ENCODE assay signal across 21 mouse cellular contexts in genomic region chr11:70474872-70475534, GRCm38 (mm10). TPM values are rescaled to one million over a fixed set of nuclear protein-coding genes. Genes with fewer than 3 reads are reported as not detected.
A peak's percentile ranks its signal among the peaks of the same experiment; 100 is the strongest.
DNase-seq lines count a peak whose midpoint lies in the region; ATAC-seq and TF ChIP-seq lines count a peak whose summit lies in the region.
"Had no signal": no experiment of that assay in that cellular context is flagged by ENCODE, and none has a peak within 500 bp of the region (broad histone marks: within the 10 kb centered on the region; RNA-seq: fewer than 3 reads in every experiment).

No protein-coding gene starts in this region.

- peak; percentile 71 for DNase-seq in kidney, adult 11 months
- DNase-seq in kidney, postnatal 10 days: no peak
- peak; percentile 89 for DNase-seq in kidney, adult 2 months
- DNase-seq in kidney, postnatal 0 days (ENCODE audit: low spot score): peak; percentile 50
- no peak for DNase-seq in B cell, adult 2 months
- no peak for DNase-seq in urinary bladder, postnatal 10 days (ENCODE audit: low spot score)
- DNase-seq: adrenal gland, postnatal 10 days; cerebellum, adult 9-10 months; gastrocnemius, adult 2 months; left cerebral cortex, postnatal 4 days; retina, postnatal 1 day had no signal

- no peak overlapping the region for H3K4me3 ChIP-seq in kidney, adult 2 months (ENCODE audit: insufficient read depth, low read depth, low read length)
- no peak overlapping the region for H3K4me3 ChIP-seq in kidney, postnatal 0 days (replicated peaks; ENCODE audit: low read depth, low read length)
- no peak overlapping the region for H3K4me3 ChIP-seq in small intestine, adult 2 months (ENCODE audit: low read depth, low read length)
- H3K4me3 ChIP-seq in heart, embryonic 11.5 days (ENCODE audit: low read depth, low read length): no peak overlapping the region
- H3K4me3 ChIP-seq: gastrocnemius, adult 2 months; left cerebral cortex, adult 2 months; limb, embryonic 15.5 days; megakaryocyte, embryonic 14.5 days; midbrain, embryonic 13.5 days; neural tube, embryonic 12.5 days had no signal

- H3K27ac ChIP-seq in kidney, adult 2 months (ENCODE audit: insufficient read depth, low read depth, low read length): peak overlapping the region; percentile 100
- H3K27ac ChIP-seq in kidney, postnatal 0 days: peak overlapping the region; percentile 60
- peak overlapping the region; percentile 93 for H3K27ac ChIP-seq in small intestine, adult 2 months (ENCODE audit: insufficient read depth, low read depth, low read length)
- H3K27ac ChIP-seq in heart, embryonic 11.5 days (ENCODE audit: low read depth, low read length): no peak overlapping the region
- H3K27ac ChIP-seq: gastrocnemius, adult 2 months; left cerebral cortex, adult 2 months; limb, embryonic 15.5 days; midbrain, embryonic 13.5 days; neural tube, embryonic 12.5 days had no signal

- ATAC-seq in kidney, postnatal 0 days (replicated peaks; ENCODE audit: low FRiP score, low read depth): peak; percentile 85
- ATAC-seq in heart, embryonic 11.5 days (replicated peaks; ENCODE audit: insufficient number of reproducible peaks, low FRiP score, low TSS enrichment): no peak
- ATAC-seq: forebrain, embryonic 14.5 days; hindbrain, embryonic 16.5 days; midbrain, embryonic 13.5 days had no signal

- TF ChIP-seq POLR2A in kidney, adult 2 months (IDR thresholded peaks at IDR 0.05; ENCODE audit: low read depth, low read length): no peak
- no peak for TF ChIP-seq POLR2A in small intestine, adult 2 months (IDR thresholded peaks at IDR 0.05; ENCODE audit: low read depth, low read length)

- H3K36me3 ChIP-seq in kidney, adult 2 months (ENCODE audit: control insufficient read depth, insufficient read depth, low read length): no peaks in the 10 kb centered on the region
- no peaks in the 10 kb centered on the region for H3K36me3 ChIP-seq in kidney, postnatal 0 days (ENCODE audit: insufficient read depth, low read length)
- H3K36me3 ChIP-seq in small intestine, adult 2 months (ENCODE audit: control insufficient read depth, insufficient read depth, low read length): no peaks in the 10 kb centered on the region
- H3K36me3 ChIP-seq in heart, embryonic 11.5 days (ENCODE audit: control insufficient read depth, insufficient read depth, low read length): no peaks in the 10 kb centered on the region
- H3K36me3 ChIP-seq: limb, embryonic 15.5 days; midbrain, embryonic 13.5 days; neural tube, embryonic 12.5 days had no signal

- no peaks in the 10 kb centered on the region for H3K9me3 ChIP-seq in kidney, postnatal 0 days (replicated peaks; ENCODE audit: low read length)
- no peaks in the 10 kb centered on the region for H3K9me3 ChIP-seq in heart, embryonic 11.5 days (replicated peaks; ENCODE audit: control insufficient read depth, low read length)
- H3K9me3 ChIP-seq: limb, embryonic 15.5 days; megakaryocyte, embryonic 14.5 days; midbrain, embryonic 13.5 days; neural tube, embryonic 12.5 days had no signal

- H3K4me1 ChIP-seq in kidney, adult 2 months (ENCODE audit: control insufficient read depth, insufficient read depth, low read length): peaks cover 18% of the 10 kb centered on the region
- no peaks in the 10 kb centered on the region for H3K4me1 ChIP-seq in kidney, postnatal 0 days (replicated peaks; ENCODE audit: insufficient read depth, low read length)
- H3K4me1 ChIP-seq in small intestine, adult 2 months (ENCODE audit: control insufficient read depth, insufficient read depth, insufficient read length, low read length): peaks cover 9% of the 10 kb centered on the region
- H3K4me1 ChIP-seq in heart, embryonic 11.5 days (ENCODE audit: control insufficient read depth, insufficient read depth, low read length): no peaks in the 10 kb centered on the region
- H3K4me1 ChIP-seq: limb, embryonic 15.5 days; midbrain, embryonic 13.5 days; neural tube, embryonic 12.5 days had no signal

- WGBS in kidney, adult 2 months: 34% methylated on average over 12 of the region's 12 CpGs
- WGBS in kidney, postnatal 0 days: 43% methylated on average over 12 of the region's 12 CpGs
- WGBS in small intestine, adult 2 months: 25% methylated on average over 12 of the region's 12 CpGs
- 64% methylated on average over 12 of the region's 12 CpGs for WGBS in heart, embryonic 11.5 days (ENCODE audit: insufficient replicate concordance)

- no peak overlapping the region; the same call in 1 of the 2 replicates for H3K4me2 ChIP-seq in kidney, postnatal 0 days (ENCODE audit: low read length)
- H3K4me2 ChIP-seq in heart, embryonic 11.5 days: no peak overlapping the region
- H3K4me2 ChIP-seq: limb, embryonic 15.5 days; midbrain, embryonic 13.5 days; neural tube, embryonic 12.5 days had no signal

- TF ChIP-seq CTCF in kidney, adult 2 months (conservative IDR thresholded peaks at IDR 0.05; ENCODE audit: insufficient read depth, insufficient read length, low read depth, low read length): no peak
- no peak for TF ChIP-seq CTCF in kidney, postnatal 0 days (IDR thresholded peaks at IDR 0.05; ENCODE audit: low read depth)
- no peak for TF ChIP-seq CTCF in small intestine, adult 2 months (IDR thresholded peaks at IDR 0.05; ENCODE audit: extremely low read depth, insufficient read length, insufficient replicate concordance, low read depth, low read length)

- H3K27me3 ChIP-seq in kidney, adult 2 months (replicated peaks; ENCODE audit: control insufficient read depth, insufficient read depth, low read length): no peaks in the 10 kb centered on the region
- H3K27me3 ChIP-seq in kidney, postnatal 0 days (ENCODE audit: insufficient read depth, low read length): no peaks in the 10 kb centered on the region
- H3K27me3 ChIP-seq in small intestine, adult 2 months (ENCODE audit: control insufficient read depth, insufficient read depth, low read length): no peaks in the 10 kb centered on the region
- H3K27me3 ChIP-seq in heart, embryonic 11.5 days (ENCODE audit: control insufficient read depth, insufficient read depth, low read length): no peaks in the 10 kb centered on the region
- H3K27me3 ChIP-seq: limb, embryonic 15.5 days; midbrain, embryonic 13.5 days; neural tube, embryonic 12.5 days had no signal

- H3K9ac ChIP-seq in kidney, postnatal 0 days (ENCODE audit: low read depth, low read length): no peak overlapping the region
- no peak overlapping the region for H3K9ac ChIP-seq in heart, embryonic 11.5 days (ENCODE audit: low read depth, low read length)
- H3K9ac ChIP-seq: limb, embryonic 15.5 days; midbrain, embryonic 13.5 days; neural tube, embryonic 12.5 days had no signal

RNA-seq across cellular contexts. Expression of gene Cxcl16, which starts 15.2 kb away (rescaled TPM):
- 99.3 and 103 TPM in 2 replicates for polyA plus RNA-seq in kidney, adult 2 months (2012; rRNA removed)
- 16.7 and 17.6 TPM in 2 replicates for polyA plus RNA-seq in kidney, postnatal 0 days (2015; fragmentation: Nextera tagmentation; extraction: Ambion mirVana)
- polyA plus RNA-seq in small intestine, adult 2 months (2012; rRNA removed): 28.1 and 48.0 TPM in 2 replicates
- polyA plus RNA-seq in heart, embryonic 11.5 days (2014; fragmentation: Nextera tagmentation; extraction: Ambion mirVana): 6.2 and 7.3 TPM in 2 replicates

RNA-seq across cellular contexts. Expression of gene Zmynd15, which starts 15.8 kb away (rescaled TPM):
- 11.6 and 12.4 TPM in 2 replicates for polyA plus RNA-seq in kidney, adult 2 months (2012; rRNA removed)
- 0.82 and 1.5 TPM in 2 replicates for polyA plus RNA-seq in kidney, postnatal 0 days (2015; fragmentation: Nextera tagmentation; extraction: Ambion mirVana)
- polyA plus RNA-seq in small intestine, adult 2 months (2012; rRNA removed): 2.5 and 7.1 TPM in 2 replicates
- polyA plus RNA-seq in heart, embryonic 11.5 days (2014; fragmentation: Nextera tagmentation; extraction: Ambion mirVana): 1.1 and 1.9 TPM in 2 replicates

RNA-seq across cellular contexts. Expression of gene Med11, which starts 23.3 kb away (rescaled TPM):
- polyA plus RNA-seq in kidney, adult 2 months (2012; rRNA removed): 27.0 and 27.9 TPM in 2 replicates
- 33.5 and 38.3 TPM in 2 replicates for polyA plus RNA-seq in kidney, postnatal 0 days (2015; fragmentation: Nextera tagmentation; extraction: Ambion mirVana)
- polyA plus RNA-seq in small intestine, adult 2 months (2012; rRNA removed): 16.4 and 24.1 TPM in 2 replicates
- polyA plus RNA-seq in heart, embryonic 11.5 days (2014; fragmentation: Nextera tagmentation; extraction: Ambion mirVana): 28.6 and 31.2 TPM in 2 replicates

RNA-seq across cellular contexts. Expression of gene Tm4sf5, which starts 30.0 kb away (rescaled TPM):
- 0.31 TPM in 1 of 2 replicates, not detected in the other for polyA plus RNA-seq in kidney, adult 2 months (2012; rRNA removed)
- 0.84 and 1.5 TPM in 2 replicates for polyA plus RNA-seq in kidney, postnatal 0 days (2015; fragmentation: Nextera tagmentation; extraction: Ambion mirVana)
- 331 and 587 TPM in 2 replicates for polyA plus RNA-seq in small intestine, adult 2 months (2012; rRNA removed)
- polyA plus RNA-seq in heart, embryonic 11.5 days (2014; fragmentation: Nextera tagmentation; extraction: Ambion mirVana): 8.2 and 10.3 TPM in 2 replicates
- polyA plus RNA-seq: embryonic facial prominence, embryonic 14.5 days; neural tube, embryonic 12.5 days had no signal

RNA-seq across cellular contexts. Expression of gene Vmo1, which starts 39.4 kb away (rescaled TPM):
- 0.15 TPM in 1 of 2 replicates, not detected in the other for polyA plus RNA-seq in kidney, adult 2 months (2012; rRNA removed)
- polyA plus RNA-seq in kidney, postnatal 0 days (2015; fragmentation: Nextera tagmentation; extraction: Ambion mirVana): 0.57 and 0.66 TPM in 2 replicates
- polyA plus RNA-seq in small intestine, adult 2 months (2012; rRNA removed): not detected in 2 replicates
- polyA plus RNA-seq in heart, embryonic 11.5 days (2014; fragmentation: Nextera tagmentation; extraction: Ambion mirVana): 0.35 TPM in 1 of 2 replicates, not detected in the other
- polyA plus RNA-seq: hindbrain, embryonic 16.5 days; midbrain, embryonic 13.5 days; neural tube, embryonic 12.5 days had no signal

Comparison
In these comparisons a context has a peak if more than half of its experiments do, and no peak if none do; other contexts are left out.
1. DNase-seq: peak in kidney, adult 11 months (single experiment), kidney, adult 2 months (single experiment) and kidney, postnatal 0 days (single experiment); none in kidney, postnatal 10 days (single experiment), B cell, adult 2 months (0 of 2) and urinary bladder, postnatal 10 days (single experiment).